21 mouse cellular contexts compared by ENCODE assay signal in genomic region chr13:45446636-45447035, GRCm38 (mm10). TPM values are rescaled to one million over a fixed set of nuclear protein-coding genes. Genes with fewer than 3 reads are reported as not detected.
DNase-seq lines count a peak whose midpoint lies in the region; ATAC-seq and TF ChIP-seq lines count a peak whose summit lies in the region.
"Had no signal": no experiment of that assay in that cellular context is flagged by ENCODE, and none has a peak within 500 bp of the region (broad histone marks: within the 10 kb centered on the region; RNA-seq: fewer than 3 reads in every experiment).

No protein-coding gene starts in this region.

- TF ChIP-seq POLR2A in kidney, adult 2 months (IDR thresholded peaks at IDR 0.05; ENCODE audit: low read depth, low read length), result no peak

- no peak overlapping the region for H3K4me2 ChIP-seq in kidney, embryonic 15.5 days
- H3K4me2 ChIP-seq in limb, embryonic 12.5 days, result no peak overlapping the region
- H3K4me2 ChIP-seq: forebrain, embryonic 15.5 days; hindbrain, embryonic 13.5 days; lung, embryonic 14.5 days; midbrain, embryonic 15.5 days had no signal

- no peak overlapping the region for H3K9ac ChIP-seq in kidney, embryonic 15.5 days
- H3K9ac ChIP-seq in limb, embryonic 12.5 days (replicated peaks), result no peak overlapping the region
- H3K9ac ChIP-seq: forebrain, embryonic 15.5 days; hindbrain, embryonic 13.5 days; liver, embryonic 14.5 days; lung, embryonic 14.5 days; midbrain, embryonic 15.5 days had no signal

- H3K4me3 ChIP-seq in kidney, adult 2 months (ENCODE audit: insufficient read depth, low read depth, low read length), result no peak overlapping the region
- H3K4me3 ChIP-seq in kidney, embryonic 15.5 days (replicated peaks), result no peak overlapping the region
- no peak overlapping the region for H3K4me3 ChIP-seq in limb, embryonic 12.5 days (replicated peaks)
- H3K4me3 ChIP-seq: forebrain, embryonic 15.5 days; heart, adult 2 months; hindbrain, embryonic 13.5 days; layer of hippocampus, adult 2 months; midbrain, embryonic 15.5 days had no signal

- no peaks in the 10 kb centered on the region for H3K9me3 ChIP-seq in kidney, embryonic 15.5 days (replicated peaks)
- no peaks in the 10 kb centered on the region for H3K9me3 ChIP-seq in limb, embryonic 12.5 days
- H3K9me3 ChIP-seq: forebrain, embryonic 15.5 days; hindbrain, embryonic 13.5 days; midbrain, embryonic 15.5 days had no signal

- 59% methylated on average over 1 of the region's 1 CpGs for WGBS in kidney, adult 2 months
- 79% methylated on average over 1 of the region's 1 CpGs for WGBS in kidney, embryonic 15.5 days
- 32% methylated on average over 1 of the region's 1 CpGs for WGBS in limb, embryonic 12.5 days

- ATAC-seq in kidney, embryonic 15.5 days (replicated peaks; ENCODE audit: low FRiP score), result no peak
- no peak for ATAC-seq in limb, embryonic 12.5 days (ENCODE audit: insufficient number of reproducible peaks, insufficient read depth, low FRiP score, low TSS enrichment, low read depth)
- no peak for ATAC-seq in megakaryocyte progenitor cell, adult 5-6 weeks (replicated peaks; ENCODE audit: poor library complexity)
- no peak for ATAC-seq in granulocyte monocyte progenitor cell, adult 5-6 weeks (replicated peaks; ENCODE audit: poor library complexity, severe bottlenecking)
- ATAC-seq: forebrain, embryonic 15.5 days; inflammation-experienced regulatory T-cells, adult 6 months; midbrain, embryonic 15.5 days had no signal

- no peaks in the 10 kb centered on the region for H3K27me3 ChIP-seq in kidney, adult 2 months (replicated peaks; ENCODE audit: control insufficient read depth, insufficient read depth, low read length)
- no peaks in the 10 kb centered on the region for H3K27me3 ChIP-seq in kidney, embryonic 15.5 days
- H3K27me3 ChIP-seq in limb, embryonic 12.5 days, result no peaks in the 10 kb centered on the region
- H3K27me3 ChIP-seq: forebrain, embryonic 15.5 days; hindbrain, embryonic 13.5 days; midbrain, embryonic 15.5 days had no signal

- peak; percentile 27 for DNase-seq in kidney, adult 2 months
- peak; percentile 42 for DNase-seq in Muller cell, postnatal 12 days (ENCODE audit: inconsistent ontology term)
- DNase-seq in embryo, embryonic 11 days, result peak; percentile 56
- DNase-seq: adrenal gland, postnatal 25 days; cerebellum, adult 9-10 months; gastrocnemius, postnatal 14 days; heart, adult 2 months; kidney, adult 18-20 months; kidney, postnatal 25 days; lung, embryonic 14.5 days; thymus, postnatal 14 days had no signal

- no peak overlapping the region for H3K27ac ChIP-seq in kidney, adult 2 months (ENCODE audit: insufficient read depth, low read depth, low read length)
- no peak overlapping the region for H3K27ac ChIP-seq in kidney, embryonic 15.5 days
- H3K27ac ChIP-seq in limb, embryonic 12.5 days, result 0 out of 2 replicates have a peak overlapping the region, but pooled peaks have one; percentile 50
- H3K27ac ChIP-seq: forebrain, embryonic 15.5 days; heart, adult 2 months; hindbrain, embryonic 13.5 days; layer of hippocampus, adult 2 months; liver, embryonic 14.5 days; midbrain, embryonic 15.5 days had no signal

- peaks cover 7% of the 10 kb centered on the region for H3K4me1 ChIP-seq in kidney, adult 2 months (ENCODE audit: control insufficient read depth, insufficient read depth, low read length)
- peaks cover 14% of the 10 kb centered on the region for H3K4me1 ChIP-seq in kidney, embryonic 15.5 days
- peaks cover 32% of the 10 kb centered on the region for H3K4me1 ChIP-seq in limb, embryonic 12.5 days (replicated peaks)
- H3K4me1 ChIP-seq: forebrain, embryonic 15.5 days; midbrain, embryonic 15.5 days had no signal

- no peaks in the 10 kb centered on the region for H3K36me3 ChIP-seq in kidney, adult 2 months (ENCODE audit: control insufficient read depth, insufficient read depth, low read length)
- H3K36me3 ChIP-seq in kidney, embryonic 15.5 days, result no peaks in the 10 kb centered on the region
- no peaks in the 10 kb centered on the region for H3K36me3 ChIP-seq in limb, embryonic 12.5 days
- H3K36me3 ChIP-seq: forebrain, embryonic 15.5 days; hindbrain, embryonic 13.5 days; midbrain, embryonic 15.5 days had no signal

- TF ChIP-seq CTCF in kidney, adult 2 months (conservative IDR thresholded peaks at IDR 0.05; ENCODE audit: insufficient read depth, insufficient read length, low read depth, low read length), result no peak

RNA-seq across cellular contexts. Expression of gene Mylip, which starts 57.1 kb away (rescaled TPM):
- polyA plus RNA-seq in kidney, adult 2 months (2012; rRNA removed), result 29.4 and 33.5 TPM in 2 replicates
- polyA plus RNA-seq in kidney, embryonic 15.5 days (2015; fragmentation: Nextera tagmentation; extraction: Ambion mirVana), result 13.1 and 14.8 TPM in 2 replicates
- 25.4 and 25.6 TPM in 2 replicates for polyA plus RNA-seq in limb, embryonic 12.5 days (2016; fragmentation: Nextera tagmentation; extraction: Ambion mirVana)
- total RNA-seq in megakaryocyte progenitor cell, adult 5-6 weeks (2015), result 11.3 and 11.7 TPM in 2 replicates
- total RNA-seq in megakaryocyte progenitor cell, adult 5-6 weeks (2017), result 8.8 and 14.4 TPM in 2 replicates
- total RNA-seq in granulocyte monocyte progenitor cell, adult 5-6 weeks (2014; fragmentation: Nextera tagmentation), result 13.6 and 13.7 TPM in 2 replicates
- total RNA-seq in granulocyte monocyte progenitor cell, adult 5-6 weeks (2017), result 10.3 and 11.7 TPM in 2 replicates
